Mouse (Mus musculus): Measurements from ENCODE around the gene Tmem119. TPM values are rescaled to one million over a fixed set of nuclear protein-coding genes. Genes with fewer than 3 reads are reported as not detected.

The Tmem119 gene
- total and polyA plus RNA-seq, 3 experiments = 0.13 TPM; not detected in 2

GRCm38 (mm10) chr5:113806414-113806813 is 6.1 kb upstream of the Tmem119 start:
- no peak for TF ChIP-seq ZMIZ1 (IDR thresholded peaks at IDR 0.05; ENCODE audit: low read depth, low read length)
- no peak for TF ChIP-seq KAT2A (conservative IDR thresholded peaks at IDR 0.05; ENCODE audit: low read depth, low read length)
- TF ChIP-seq MAX (IDR thresholded peaks at IDR 0.05; ENCODE audit: low read length) = no peak
- no peak for TF ChIP-seq TCF12 (IDR thresholded peaks at IDR 0.05; ENCODE audit: low read depth, low read length)
- no peak for TF ChIP-seq USF1 (IDR thresholded peaks at IDR 0.05; ENCODE audit: low read depth, low read length)
- TF ChIP-seq NELFE (IDR thresholded peaks at IDR 0.05; ENCODE audit: low read depth, low read length) = no peak
- TF ChIP-seq CHD2 (IDR thresholded peaks at IDR 0.05; ENCODE audit: low read length) = no peak
- no peak for TF ChIP-seq CHD1 (IDR thresholded peaks at IDR 0.05; ENCODE audit: low read depth, low read length)
- TF ChIP-seq NRF1 (IDR thresholded peaks at IDR 0.05; ENCODE audit: insufficient read depth, low read depth, low read length, poor library complexity, severe bottlenecking) = no peak
- no peak for TF ChIP-seq BHLHE40 (IDR thresholded peaks at IDR 0.05; ENCODE audit: borderline replicate concordance, low read depth, low read length)
- TF ChIP-seq RCOR1 (IDR thresholded peaks at IDR 0.05; ENCODE audit: low read depth, low read length) = no peak
- TF ChIP-seq GABPA (IDR thresholded peaks at IDR 0.05; ENCODE audit: low read depth, low read length) = no peak
- TF ChIP-seq GATA1 (IDR thresholded peaks at IDR 0.05; ENCODE audit: low read depth, low read length) = no peak
- no peak for TF ChIP-seq USF2 (IDR thresholded peaks at IDR 0.05; ENCODE audit: borderline replicate concordance in 1 of 2, insufficient read depth in 1 of 2, low read depth in 1 of 2, low read length in 2 of 2)
- no peak for TF ChIP-seq ZC3H11A (IDR thresholded peaks at IDR 0.05; ENCODE audit: low read depth, low read length)
- TF ChIP-seq POLR2AphosphoS2 (IDR thresholded peaks at IDR 0.05; ENCODE audit: low read length) = no peak
- no peak for TF ChIP-seq UBTF (IDR thresholded peaks at IDR 0.05; ENCODE audit: borderline replicate concordance, insufficient read depth, low read depth, low read length)
- no peak for TF ChIP-seq ZKSCAN1 (IDR thresholded peaks at IDR 0.05; ENCODE audit: low read depth, low read length)
- Histone ChIP-seq H3K9me3 (replicated peaks; ENCODE audit: insufficient read depth, low read length) (no peaks in the 10 kb centered on the region), H3K9ac (ENCODE audit: control insufficient read depth, low read depth, low read length, poor library complexity, severe bottlenecking) (no peak overlapping the region), H3K4me3 (ENCODE audit: control insufficient read depth in 1 of 2, insufficient read depth in 1 of 2, low read depth in 2 of 2, low read length in 2 of 2) (no peak overlapping the region), H3K36me3 (ENCODE audit: control insufficient read depth in 1 of 2, insufficient read depth in 2 of 2, low read length in 2 of 2) (no peaks in the 10 kb centered on the region), H3K79me2 (ENCODE audit: control insufficient read depth, insufficient read depth, low read length, poor library complexity) (no peaks in the 10 kb centered on the region), H3K4me1 (ENCODE audit: control insufficient read depth in 1 of 2, insufficient read depth in 2 of 2, low read length in 2 of 2) (no peaks in the 10 kb centered on the region), H3K27me3 (ENCODE audit: control insufficient read depth in 1 of 2, insufficient read depth in 2 of 2, low read length in 2 of 2) (no peaks in the 10 kb centered on the region; a peak in 1 of 4 replicates), H3K27ac (ENCODE audit: control insufficient read depth, low read depth, low read length) (no peak overlapping the region)
- no peak for DNase-seq (ENCODE audit: low read depth, low spot score)

GRCm38 (mm10) chr5:113805301-113805700 is 5.0 kb upstream of the Tmem119 start:
- DNase-seq (ENCODE audit: low read depth, low spot score) = no peak
- no peak overlapping the region for H3K9ac ChIP-seq (ENCODE audit: control insufficient read depth, low read depth, low read length, poor library complexity, severe bottlenecking)
- no peak overlapping the region for H3K27ac ChIP-seq (ENCODE audit: control insufficient read depth, low read depth, low read length)
- H3K4me1 ChIP-seq (ENCODE audit: control insufficient read depth in 1 of 2, insufficient read depth in 2 of 2, low read length in 2 of 2) = no peaks in the 10 kb centered on the region
- TF ChIP-seq ETS1 (IDR thresholded peaks at IDR 0.05; ENCODE audit: low read depth, low read length) (no peak), MAZ (IDR thresholded peaks at IDR 0.05; ENCODE audit: low read depth, low read length) (no peak), MAX (IDR thresholded peaks at IDR 0.05; ENCODE audit: low read length) (no peak), USF1 (IDR thresholded peaks at IDR 0.05; ENCODE audit: low read depth, low read length) (no peak), GABPA (IDR thresholded peaks at IDR 0.05; ENCODE audit: low read depth, low read length) (no peak)
- no peaks in the 10 kb centered on the region; a peak in 1 of 4 replicates for H3K27me3 ChIP-seq (ENCODE audit: control insufficient read depth in 1 of 2, insufficient read depth in 2 of 2, low read length in 2 of 2)
- no peaks in the 10 kb centered on the region for H3K36me3 ChIP-seq (ENCODE audit: control insufficient read depth in 1 of 2, insufficient read depth in 2 of 2, low read length in 2 of 2)
- H3K4me3 ChIP-seq (ENCODE audit: control insufficient read depth in 1 of 2, insufficient read depth in 1 of 2, low read depth in 2 of 2, low read length in 2 of 2) = no peak overlapping the region
- H3K79me2 ChIP-seq (ENCODE audit: control insufficient read depth, insufficient read depth, low read length, poor library complexity) = no peaks in the 10 kb centered on the region
- no peaks in the 10 kb centered on the region for H3K9me3 ChIP-seq (replicated peaks; ENCODE audit: insufficient read depth, low read length)

Data from MEL (cell line).